Mouse (Mus musculus): ENCODE measurements around the gene Wls.

Gene Wls

DNA sequence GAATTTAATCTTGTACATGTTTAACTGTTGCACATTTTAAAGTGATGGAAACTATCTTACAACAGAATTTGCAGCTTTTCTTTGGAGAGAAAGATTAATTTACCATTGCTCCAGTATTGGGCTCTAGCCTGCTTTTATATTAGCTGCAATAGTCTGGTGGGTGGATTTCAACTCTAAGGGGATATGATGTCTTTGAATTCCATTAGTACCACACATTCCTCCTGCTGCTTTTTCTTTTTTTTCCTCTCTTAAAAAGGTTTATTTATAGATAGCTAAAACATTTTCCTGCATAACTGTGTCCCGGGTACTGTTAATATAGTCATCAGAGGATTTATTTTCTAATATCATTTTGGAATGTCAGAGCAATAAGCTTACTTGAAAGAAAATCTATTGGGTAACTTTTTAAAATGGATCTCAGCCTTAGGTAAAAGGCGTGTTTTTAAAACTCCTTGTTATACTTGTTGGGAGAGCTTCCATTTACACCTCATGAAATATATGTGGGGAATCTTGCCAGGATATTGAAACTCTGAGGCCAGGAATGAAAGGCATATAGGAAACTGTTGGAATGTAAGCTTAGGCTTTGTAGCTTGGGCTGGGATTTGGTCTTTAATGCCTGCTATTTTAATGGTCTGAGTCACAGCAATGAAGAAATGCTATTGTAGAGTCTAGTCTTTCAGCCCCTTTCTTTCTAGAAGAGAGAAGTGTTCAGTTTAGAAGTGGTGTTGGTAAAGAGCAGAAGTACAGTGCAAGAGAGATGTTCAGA lies 78.0 kb downstream of the Wls start:
- DNase-seq (ENCODE audit: extremely low spot score) = no peak
